Mouse (Mus musculus) frontal cortex, postnatal 14 days (tissue): ENCODE results near the gene Xpot.

ENCODE experiments used
- DNase-seq, 2 experiments: peaks; one replicate each; pipeline ENCODE4 v3.0.0; 2022; ENCODE audit warnings: low spot score in 2 of 2

Gene Xpot

DNA sequence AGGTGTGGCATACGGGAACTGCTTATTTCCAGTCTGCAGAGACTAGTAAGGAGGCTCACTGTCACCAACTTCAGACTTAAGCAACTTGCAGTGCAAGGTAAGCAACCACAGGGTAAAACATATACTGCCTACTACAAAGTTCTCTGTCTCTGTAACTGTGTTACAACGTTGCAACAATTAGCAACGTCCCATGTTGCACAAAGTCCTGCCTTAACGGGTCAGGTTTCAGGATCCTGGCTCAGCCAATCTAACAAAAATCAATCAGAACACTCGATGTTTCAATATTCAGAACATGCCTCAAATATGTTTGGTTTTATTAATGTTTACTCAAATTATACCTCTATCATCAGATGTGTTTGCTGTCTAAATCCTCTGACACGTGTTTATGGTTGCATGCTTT, 3.7 kb downstream of the Xpot start:
- no peak for DNase-seq

DNA sequence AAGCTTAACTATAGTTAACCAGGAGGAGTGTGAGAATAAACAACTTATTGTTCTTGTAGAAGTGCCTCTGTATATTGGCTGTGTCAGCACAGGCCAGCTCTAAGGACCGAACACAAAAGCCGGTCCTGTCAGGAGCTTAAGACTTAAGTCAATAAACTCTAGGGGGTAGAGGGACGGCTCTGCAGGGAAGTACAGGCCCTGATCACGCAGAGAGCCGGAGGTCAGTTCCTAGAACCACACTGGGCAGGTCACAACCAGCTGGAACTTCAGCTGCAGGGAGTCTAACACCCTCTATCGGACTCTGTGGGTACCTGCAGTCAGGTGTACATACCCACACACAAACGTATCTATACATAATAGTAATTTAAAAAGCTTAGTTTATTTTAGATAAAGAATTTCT, 10.2 kb downstream of the Xpot start:
- DNase-seq: no peak

DNA sequence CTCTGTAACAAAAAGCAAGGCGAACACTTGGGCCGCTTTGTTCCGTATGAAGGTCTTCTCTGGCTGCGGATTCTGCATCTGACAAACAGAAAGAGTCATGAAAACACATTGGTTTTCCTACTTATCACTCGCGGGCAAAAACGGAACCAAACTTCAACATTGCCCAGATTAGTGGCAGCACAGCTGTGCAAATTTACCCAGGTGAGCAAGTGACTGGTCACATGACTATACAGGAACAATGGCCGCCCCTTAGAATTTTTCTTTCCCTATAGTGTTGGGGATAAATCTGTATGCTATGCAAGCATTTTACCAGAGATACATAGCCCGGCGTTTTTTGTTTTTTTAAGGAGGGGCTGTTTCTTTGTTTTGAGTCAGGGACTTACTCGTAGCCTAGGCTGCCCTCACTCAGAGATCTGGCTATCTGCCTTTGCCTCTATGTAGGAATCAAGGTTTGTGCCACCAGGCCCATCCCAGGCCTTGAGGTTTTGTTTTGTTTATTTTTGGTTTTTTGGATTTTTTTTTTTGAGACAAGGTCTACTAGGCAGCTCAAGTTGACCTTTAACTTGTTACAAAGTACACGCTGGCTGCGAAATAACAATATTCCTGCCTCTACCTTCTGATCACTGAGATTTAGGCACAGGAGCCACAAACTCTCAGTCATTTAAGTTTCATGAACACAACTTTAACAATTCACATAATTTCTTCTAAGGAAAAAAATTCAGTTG, 10.8 kb downstream of the Xpot start:
- DNase-seq: no peak

DNA sequence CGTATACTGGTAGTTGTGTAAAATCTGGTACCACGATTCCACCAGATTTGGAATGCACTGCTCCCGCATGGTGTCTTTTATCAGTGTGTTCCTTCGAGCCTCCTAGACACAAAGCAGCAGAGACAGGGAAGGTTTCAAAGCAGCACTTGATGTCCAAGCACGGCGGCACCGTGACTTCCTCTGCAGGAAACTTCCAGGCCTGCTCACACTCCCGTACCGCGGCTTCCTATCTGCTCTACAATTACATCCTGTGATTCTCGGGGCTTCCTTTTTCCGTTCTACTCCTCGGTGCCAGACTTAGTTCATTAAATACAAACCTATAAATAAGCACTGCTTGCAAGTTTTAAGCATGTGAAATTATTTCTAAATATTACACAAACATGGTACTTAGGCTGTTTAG, 12.6 kb downstream of the Xpot start:
- no peak for DNase-seq

DNA sequence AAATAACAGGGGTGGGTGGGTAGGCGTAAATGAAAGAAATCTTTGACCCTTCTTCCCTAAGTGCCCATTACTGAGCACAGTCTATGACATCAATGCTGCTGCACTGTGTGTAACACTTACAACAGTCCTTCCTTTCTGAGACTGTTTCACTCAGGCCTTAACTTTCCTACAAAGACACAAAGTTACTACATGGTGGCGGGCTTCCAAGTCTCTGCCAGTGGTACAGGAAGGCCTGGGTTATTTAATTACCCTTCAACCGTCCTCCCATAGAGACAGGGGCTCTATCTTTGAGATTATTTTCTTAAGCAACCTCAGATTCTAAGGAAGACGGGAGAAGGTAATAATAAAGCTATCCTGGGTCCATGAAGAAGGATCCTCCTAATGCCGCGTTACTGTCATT, 13.7 kb downstream of the Xpot start:
- DNase-seq: no peak

DNA sequence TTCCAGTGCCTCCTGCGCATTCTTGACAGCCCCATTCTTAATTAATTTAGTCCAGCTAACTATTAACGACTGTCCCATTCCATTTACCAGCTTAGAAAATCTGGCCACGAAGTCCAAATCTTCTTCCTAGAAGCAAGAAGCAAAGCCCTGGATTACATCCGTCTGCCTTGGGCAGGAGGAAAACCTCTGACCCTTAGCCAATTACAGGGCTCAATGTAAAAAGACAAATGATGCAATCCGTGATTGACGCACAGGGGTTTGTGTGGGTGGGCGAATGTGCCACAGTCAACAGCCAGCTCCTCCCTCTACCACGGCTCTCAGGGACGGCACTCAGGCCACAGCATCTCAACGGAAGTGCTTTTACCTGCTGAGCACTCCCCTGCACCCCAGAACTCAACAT, 14.5 kb downstream of the Xpot start:
- no peak for DNase-seq

DNA sequence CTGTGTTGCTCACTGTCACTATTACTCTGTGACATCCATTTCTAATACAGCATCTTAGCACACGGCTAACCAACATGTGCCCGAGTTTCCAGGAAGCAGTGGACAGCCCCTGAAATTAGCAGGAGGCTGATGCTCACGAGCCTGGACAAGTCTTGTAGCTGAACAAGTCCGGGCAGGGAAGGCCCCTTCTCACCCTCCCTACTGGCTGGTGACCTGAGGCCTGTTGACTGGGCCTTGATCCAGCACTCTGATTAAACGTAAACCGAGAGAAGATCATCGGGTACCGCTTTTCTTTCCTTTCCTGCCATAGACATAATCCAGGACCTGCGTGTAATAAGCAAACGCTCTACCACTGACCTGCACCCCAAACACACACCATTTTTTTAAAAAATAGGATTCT, 18.0 kb downstream of the Xpot start:
- no peak for DNase-seq

DNA sequence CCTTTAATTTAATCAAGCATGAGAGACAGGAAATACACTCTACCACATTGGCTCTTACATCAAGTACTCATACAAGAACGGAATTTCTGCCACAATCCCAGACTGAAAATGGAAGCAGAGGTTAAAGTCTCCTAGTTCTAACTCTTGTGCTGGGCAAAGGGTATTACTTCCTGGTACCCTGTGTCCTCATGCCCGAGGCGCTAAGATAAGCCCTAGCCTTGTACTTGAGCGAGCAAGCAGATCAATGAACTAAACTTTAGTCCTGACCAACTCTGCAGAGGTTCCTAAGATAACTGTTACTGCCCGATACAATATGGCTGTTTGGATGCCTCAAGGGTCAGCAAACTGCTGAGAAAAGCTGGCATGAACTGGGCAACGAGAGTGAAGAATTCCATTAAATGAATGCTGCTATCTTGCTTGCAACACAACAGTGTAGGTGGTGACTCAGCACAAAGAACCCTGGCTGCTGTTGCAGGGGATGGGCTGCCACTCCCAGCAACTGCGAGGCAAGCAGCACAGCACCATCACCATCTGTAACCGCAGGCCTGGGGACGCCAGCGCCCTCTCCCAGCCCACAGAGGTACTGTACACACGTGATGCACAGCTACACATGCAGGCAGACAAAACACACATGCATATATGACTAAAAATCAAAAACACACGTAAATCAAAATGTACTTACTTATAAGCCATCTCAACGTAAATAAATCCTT, 21.3 kb downstream of the Xpot start:
- no peak for DNase-seq

DNA sequence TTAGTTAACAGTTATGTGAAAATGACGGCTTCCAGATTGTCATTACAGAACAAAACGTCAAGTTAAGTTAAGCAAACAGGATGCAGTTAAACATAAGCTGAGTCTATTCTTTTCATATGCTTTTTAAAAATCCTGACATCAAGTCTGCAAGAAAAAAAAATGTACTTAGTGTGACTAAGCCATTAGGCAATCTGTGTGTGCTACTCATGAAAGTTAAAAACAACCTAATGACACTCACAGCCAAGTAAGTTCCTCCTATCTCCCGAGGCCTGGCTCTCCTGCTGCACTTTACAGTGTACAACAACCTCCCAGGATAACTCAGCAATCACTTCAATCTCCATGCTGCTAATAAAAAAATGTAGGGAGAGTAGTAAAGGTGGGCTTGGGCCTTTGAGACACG, 22.6 kb downstream of the Xpot start:
- DNase-seq: no peak

DNA sequence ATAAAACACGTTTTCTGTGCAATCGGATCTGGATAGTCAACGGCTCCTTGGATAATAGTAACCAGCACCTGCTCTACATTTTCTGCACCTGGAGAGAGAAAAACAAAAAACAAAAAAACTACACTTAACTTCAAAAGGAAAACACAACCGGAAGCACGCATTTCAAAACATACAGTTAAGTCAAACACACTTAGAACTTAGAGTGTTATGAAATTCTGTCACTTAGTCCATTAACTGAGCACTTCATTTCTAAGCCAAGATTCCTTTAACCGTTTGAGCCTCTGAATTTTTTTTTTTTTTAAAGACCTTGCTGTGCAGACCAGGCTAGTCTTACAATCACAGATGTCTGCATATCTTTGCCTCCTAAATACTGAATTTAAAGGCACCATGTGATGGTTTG, 24.9 kb downstream of the Xpot start:
- no peak for DNase-seq

DNA sequence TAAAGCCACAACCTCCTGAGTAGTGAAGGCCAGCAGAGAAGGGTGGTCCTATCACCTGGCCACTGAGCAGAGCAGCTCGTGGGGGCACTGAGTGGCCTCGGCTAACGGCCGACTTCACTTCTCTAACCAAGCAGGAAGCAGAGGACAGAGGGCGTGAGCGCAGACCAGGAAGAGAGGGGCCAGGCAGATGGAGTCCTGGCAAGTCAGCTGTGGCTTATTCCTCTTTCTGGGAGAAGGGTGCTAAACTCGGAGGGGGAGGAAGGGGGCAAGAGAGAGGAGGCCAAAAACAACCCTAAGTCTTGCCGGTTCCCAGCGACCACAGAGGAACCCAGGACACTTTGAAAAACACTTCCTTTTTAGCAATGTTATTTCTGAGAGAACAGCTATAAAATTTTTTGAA, 29.6 kb downstream of the Xpot start:
- no peak for DNase-seq

DNA sequence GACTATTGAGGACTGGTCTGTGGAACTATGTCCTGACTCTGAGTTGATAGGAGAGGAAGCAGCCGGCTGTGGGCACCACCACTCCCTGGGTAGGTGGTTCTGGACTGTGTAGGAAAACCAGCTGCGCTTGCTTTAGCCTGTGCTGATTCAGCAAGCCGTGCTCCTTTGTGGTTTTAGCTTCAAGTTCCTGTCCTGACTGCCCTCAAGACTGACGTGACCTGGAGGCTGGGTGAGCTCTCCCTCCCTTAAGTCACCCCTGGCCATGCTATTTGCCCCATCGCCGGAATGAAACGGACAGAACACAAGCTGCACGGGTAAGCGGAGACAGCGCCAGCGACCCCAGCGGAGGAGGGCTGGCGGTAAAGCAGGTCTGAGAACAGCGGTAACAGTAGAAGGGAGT, 35.0 kb downstream of the Xpot start:
- DNase-seq: peak in 1 of 2 experiments; percentile 32

DNA sequence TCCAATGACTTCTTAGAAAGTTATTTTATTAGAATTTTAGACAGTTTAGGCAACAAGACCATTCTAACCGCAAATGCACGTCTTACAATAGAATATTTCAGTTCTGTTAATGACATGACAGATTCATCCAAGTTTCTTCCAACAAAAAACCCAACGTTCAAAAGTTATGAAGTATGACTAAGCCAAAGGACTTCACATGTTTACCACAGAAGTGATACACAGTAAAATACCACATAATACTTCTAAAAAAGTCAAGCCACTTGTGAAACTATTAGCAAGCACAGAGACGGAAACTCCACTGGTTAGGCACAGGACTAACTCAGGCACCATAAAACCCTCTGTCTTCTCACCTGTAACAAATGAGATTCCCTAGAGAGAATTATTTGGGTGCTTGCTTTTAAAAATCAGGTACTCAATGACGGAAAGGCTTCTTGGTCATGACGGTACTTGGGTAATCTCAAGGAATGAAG, 38.7 kb downstream of the Xpot start:
- no peak for DNase-seq

DNA sequence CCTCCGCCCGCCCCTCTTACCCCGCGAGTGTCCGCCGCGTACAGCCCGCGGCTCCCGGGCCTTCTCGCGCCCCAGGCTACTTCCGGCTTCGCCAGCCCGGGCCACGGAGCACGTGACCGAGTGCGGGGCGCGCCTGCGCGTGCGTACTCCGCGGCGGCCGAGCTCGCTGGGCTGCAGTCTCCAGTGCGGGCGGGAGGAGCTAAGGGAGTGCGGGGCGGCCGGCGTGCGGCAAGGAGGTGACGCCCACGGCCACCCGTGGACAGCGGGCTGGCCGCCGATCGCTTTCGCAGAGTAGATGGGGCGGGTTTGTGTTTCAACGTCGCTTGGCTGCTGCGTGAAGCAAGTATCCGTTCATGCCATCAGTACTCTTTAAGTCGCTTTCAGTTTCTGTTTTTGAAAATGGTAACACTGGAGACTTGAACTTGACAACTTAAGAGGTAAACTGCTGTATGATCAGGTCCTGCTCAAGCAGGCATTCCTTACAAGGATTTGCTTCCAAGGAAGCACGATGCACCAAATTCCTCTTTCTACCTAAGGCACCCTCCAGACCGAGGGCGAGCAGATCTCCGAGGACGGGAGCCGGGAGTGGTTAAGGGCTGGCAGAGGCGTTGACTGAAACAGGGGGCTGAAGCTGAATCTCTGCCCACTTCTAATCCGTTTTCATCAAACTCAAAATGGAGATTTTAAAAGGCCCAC, 39.3 kb downstream of the Xpot start, which contains the start of gene Tbk1:
Gene Tbk1 (minus strand): TSS at position 113 of the 696 bp plus-strand sequence.
- DNase-seq: peak; percentile 81 to 87

DNA sequence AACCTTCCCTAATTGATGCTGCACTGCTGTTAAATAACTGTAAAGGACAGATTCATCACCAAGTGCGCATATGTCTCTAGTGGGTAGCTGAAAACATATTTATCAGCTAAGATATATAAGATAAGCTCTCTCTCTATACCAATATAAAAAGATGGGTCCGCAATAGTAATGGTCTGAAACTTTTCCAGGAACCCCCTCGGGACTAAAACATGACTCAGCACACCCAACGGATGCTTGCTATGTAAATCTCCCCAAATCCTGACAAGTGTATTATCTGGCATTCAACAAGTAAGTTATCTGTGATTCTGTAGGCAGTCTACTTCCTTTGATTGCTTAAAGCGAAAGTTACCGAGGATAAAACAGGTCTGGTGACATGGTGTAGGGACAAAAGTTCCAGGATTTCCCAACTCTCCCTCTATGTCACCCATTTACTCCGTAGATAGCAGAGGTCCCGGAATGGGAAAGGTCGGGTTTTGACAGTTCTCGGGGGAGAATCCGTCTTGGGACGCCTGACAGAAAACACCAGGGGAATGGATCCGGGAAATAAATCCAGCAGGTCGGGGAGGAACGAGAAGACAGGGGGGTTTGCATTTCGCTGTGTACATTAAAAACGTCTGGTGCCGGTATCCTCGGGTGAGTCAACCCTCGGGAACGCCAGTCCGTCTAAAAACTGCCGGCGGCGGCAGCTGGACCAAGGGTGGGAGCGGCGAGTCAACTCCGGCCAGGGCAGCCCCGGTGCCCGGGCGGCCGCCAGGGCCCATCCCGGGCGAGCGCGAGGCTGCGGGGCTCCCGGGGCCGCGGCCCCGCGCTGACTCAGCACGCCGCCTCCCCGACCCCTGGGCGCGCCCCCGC, 40.1 kb downstream of the Xpot start:
- peak in 1 of 2 experiments; percentile 20 for DNase-seq

DNA sequence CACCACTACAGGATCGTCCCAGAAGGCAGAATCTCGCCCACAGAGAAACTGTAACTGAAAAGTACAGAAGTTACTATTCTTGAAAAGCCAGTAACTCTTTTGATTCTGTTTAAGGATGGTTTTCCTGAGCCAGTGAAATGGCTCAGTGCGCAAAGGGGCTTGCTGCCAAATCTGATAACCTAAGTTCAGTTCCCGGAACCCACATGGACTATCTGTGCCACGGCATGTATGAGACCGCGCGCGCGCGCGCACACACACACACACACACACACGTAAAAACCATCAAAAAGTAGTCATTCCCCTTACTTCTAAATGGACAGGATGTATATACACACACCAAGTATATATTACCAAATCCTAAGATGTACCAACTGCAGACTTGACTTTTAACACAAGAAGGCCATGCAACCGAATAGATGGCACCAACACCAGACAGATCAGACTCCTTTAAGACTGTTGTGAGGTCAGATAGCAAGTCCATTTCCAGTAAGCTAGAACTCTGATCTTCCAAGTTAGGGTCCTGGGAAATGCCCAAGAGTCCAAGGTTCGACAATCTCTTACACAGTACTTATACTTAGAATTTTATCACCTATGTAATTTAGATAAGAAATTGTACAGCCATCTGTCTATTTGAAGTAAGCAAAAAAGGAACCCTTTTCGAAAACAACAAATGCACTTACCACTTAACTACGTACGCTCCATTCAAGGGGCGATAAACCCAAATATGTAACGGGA, 40.9 kb downstream of the Xpot start:
- no peak for DNase-seq

DNA sequence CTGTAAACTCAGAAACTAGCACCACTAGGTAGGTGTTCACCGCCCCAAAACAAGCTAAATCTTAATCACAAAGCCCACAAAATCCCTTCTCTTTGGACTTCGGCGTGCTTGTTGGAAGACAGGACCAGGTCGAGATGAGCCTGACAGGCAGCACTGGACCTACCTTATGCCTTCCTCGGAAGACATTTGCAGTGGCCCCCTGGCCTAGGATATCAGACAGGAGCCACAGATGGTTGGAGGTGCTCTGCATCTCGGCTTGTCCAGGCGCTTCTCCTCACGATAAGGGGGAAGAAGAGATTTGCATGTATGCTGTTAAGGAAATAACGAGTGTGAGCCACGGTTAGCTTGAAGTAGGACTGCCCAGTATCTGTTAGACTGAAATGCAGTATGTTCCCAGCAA, 42.1 kb downstream of the Xpot start:
- no peak for DNase-seq

DNA sequence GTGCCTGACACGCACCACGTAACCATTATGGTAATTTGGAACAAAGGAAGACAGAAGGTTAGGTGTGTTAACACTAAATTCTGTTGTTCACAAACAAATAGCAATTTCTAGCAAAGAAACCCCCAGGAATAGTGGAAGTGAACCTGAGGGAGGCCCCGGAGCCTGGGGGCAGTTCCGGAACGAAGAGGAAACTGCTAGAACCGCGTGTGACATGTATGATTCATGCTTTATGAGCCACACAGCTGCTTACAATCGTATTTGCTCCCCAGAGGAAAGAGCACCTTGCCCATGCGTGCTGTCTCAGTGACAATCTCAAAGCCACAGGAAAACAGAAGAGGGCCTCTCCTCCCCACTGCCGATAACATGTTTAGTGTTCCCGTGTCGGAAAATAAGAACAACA, 43.1 kb downstream of the Xpot start:
- DNase-seq: no peak

DNA sequence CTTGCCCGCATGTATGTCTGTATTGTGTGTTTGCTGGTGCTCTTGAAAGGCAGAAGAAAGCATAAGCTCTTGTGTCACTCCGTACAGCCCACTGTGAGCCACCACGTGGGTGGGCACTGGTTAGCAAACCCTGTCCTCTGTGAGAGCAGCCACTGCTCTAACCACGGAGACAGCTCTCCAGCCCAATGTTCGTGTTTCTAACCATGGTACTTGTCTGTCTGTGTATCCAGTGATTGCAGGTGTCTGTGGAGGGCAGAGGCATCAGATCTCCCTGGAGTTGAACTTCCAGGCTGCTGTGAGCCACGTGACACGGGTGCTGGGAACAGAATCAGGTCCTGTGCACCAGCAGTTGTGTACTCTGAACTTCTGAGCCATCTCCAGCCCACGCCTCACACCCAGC, 43.8 kb downstream of the Xpot start:
- no peak for DNase-seq

DNA sequence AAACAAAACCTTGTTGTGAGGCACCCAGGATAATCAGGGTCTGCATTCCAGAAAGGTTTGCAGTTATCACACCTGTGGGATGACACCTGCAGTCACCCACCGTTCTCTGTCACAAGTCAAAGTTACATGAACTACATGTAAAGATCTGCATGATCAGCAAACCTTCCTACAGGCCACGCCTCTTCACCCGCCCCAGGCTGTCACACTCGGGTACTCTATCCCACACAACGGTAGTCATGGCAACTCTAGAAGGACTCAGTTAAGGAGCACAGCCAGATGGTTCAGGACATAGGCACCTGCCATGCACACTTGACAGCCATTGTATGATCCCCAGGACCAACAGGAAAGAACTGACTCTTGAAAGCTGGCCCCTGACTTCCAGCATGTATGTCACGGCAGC, 44.7 kb downstream of the Xpot start:
- no peak for DNase-seq

DNA sequence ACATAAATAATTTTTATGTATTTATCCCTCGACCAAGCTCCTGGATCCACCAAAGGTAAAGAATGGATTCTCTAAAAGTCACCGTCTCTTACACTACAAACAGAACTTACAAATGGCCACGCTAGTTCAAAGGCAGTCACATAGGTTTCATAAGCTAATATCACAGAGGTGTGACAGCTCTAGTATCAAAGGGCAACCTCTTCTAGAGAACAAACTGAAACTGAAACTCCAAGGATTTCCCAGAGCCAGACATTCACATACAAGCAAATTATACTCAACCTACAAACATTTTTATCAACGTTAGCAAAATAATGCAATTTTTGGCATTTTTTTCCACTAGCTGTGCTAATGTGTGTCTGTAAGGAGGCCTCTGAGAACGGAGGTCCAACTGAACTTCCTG, 45.8 kb downstream of the Xpot start:
- DNase-seq: no peak
